Mouse (Mus musculus) neural tube, embryonic 11.5 days (tissue): Measurements from ENCODE around the gene Stx4a. TPM values are rescaled to one million over a fixed set of nuclear protein-coding genes. Genes with fewer than 3 reads are reported as not detected.

ENCODE experiments used
- ATAC-seq: fragments of 200-750 bp; cut with Nextera tagmentation; 2 replicates; pipeline ENCODE4 v1.8.0; 2017; ENCODE audit warnings: moderate number of reproducible peaks, mild to moderate bottlenecking, moderate TSS enrichment, moderate library complexity; ENCODE audit not compliant: insufficient read depth, low FRiP score, low TSS enrichment
- DNase-seq: peaks from one replicate; pipeline ENCODE4 v3.0.0-alpha.2; 2015; ENCODE audit warnings: low spot score
- H3K27ac ChIP-seq: fragments of 300-500 bp; sonication (generic); 2 replicates; pipeline ENCODE4 v1.5.1; 2014; ENCODE audit warnings: low read depth, mild to moderate bottlenecking, low read length
- H3K27me3 ChIP-seq: fragments of 300-500 bp; sonication (generic); 2 replicates; pipeline ENCODE4 v1.6.1; 2014; ENCODE audit warnings: mild to moderate bottlenecking, low read length, mixed read lengths; ENCODE audit not compliant: control insufficient read depth, insufficient read depth
- H3K36me3 ChIP-seq: fragments of 300-500 bp; sonication (generic); 2 replicates; pipeline ENCODE4 v1.6.1; 2014; ENCODE audit warnings: mild to moderate bottlenecking, low read length, moderate library complexity, mixed read lengths; ENCODE audit not compliant: control insufficient read depth, insufficient read depth
- H3K4me1 ChIP-seq: fragments of 300-500 bp; sonication (generic); 2 replicates; pipeline ENCODE4 v1.6.1; 2014; ENCODE audit warnings: low read length, mixed read lengths; ENCODE audit not compliant: control insufficient read depth, insufficient read depth
- H3K4me2 ChIP-seq: fragments of 300-500 bp; sonication (generic); 2 replicates; pipeline ENCODE4 v1.6.1; 2014; ENCODE audit warnings: low read depth, mild to moderate bottlenecking, moderate library complexity
- H3K4me3 ChIP-seq: fragments of 300-500 bp; sonication (generic); 2 replicates; pipeline ENCODE4 v1.5.1; 2014; ENCODE audit warnings: low read depth, low read length
- H3K9ac ChIP-seq: fragments of 300-500 bp; sonication (generic); 2 replicates; pipeline ENCODE4 v1.6.1; 2014; ENCODE audit warnings: mild to moderate bottlenecking, low read length
- H3K9me3 ChIP-seq: fragments of 300-500 bp; sonication (generic); 2 replicates; pipeline ENCODE4 v1.6.1; 2016; ENCODE audit warnings: low read length; ENCODE audit not compliant: control insufficient read depth
- WGBS: fragments of 180-500 bp; shearing (Covaris S2); extraction: QIAGEN DNeasy Blood & Tissue Kit; methylation state at CpG from one replicate; pipeline ENCODE4 v1.1.7; 2014; 5-methylcytosine and 5-hydroxymethylcytosine counted together
- polyA plus RNA-seq: library from polyadenylated mRNA; unstranded; fragments of >200 nt; fragmentation: Nextera tagmentation; extraction: Ambion mirVana; gene quantifications from 2 replicates; pipeline ENCODE4 v1.2.1, GENCODE M21; 2014

Stx4a gene
- polyA plus RNA-seq, 1 experiment from 2014 or later = 10.4 TPM

DNA sequence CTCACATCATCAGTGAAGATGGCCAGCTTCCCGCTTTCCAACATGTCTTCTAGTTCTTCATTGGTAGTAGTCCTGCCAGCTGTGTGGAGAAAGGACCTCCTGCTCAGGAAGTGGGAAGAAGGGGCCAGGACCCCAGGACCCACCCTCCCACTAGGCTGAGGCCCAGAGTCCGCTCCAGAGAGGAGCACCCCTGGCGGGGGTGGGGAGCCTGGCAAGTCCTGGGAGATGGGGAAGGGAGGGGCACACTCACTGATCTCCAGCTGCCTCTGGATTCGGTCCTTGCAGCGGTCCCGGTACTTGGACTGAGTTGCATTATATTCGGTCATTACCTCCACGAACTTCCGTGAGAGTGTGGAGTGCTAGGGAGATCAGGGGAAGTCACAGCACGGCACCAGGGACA is 13.4 kb upstream of the Stx4a start:
- Histone ChIP-seq H3K4me3 (no peak overlapping the region), H3K4me1 (no peaks in the 10 kb centered on the region), H3K9me3 (no peaks in the 10 kb centered on the region), H3K36me3 (no peaks in the 10 kb centered on the region), H3K27me3 (no peaks in the 10 kb centered on the region), H3K4me2 (no peak overlapping the region), H3K27ac (no peak overlapping the region), H3K9ac (no peak overlapping the region)
- ATAC-seq = no peak
- WGBS = 75% methylated on average over 9 of the region's 10 CpGs
- DNase-seq = no peak

GRCm38 (mm10) chr7:127811240-127811639 is 12.9 kb upstream of the Stx4a start:
- no peaks in the 10 kb centered on the region for H3K36me3 ChIP-seq
- H3K9me3 ChIP-seq = no peaks in the 10 kb centered on the region
- DNase-seq = no peak
- H3K9ac ChIP-seq = no peak overlapping the region
- no peak for ATAC-seq
- H3K27me3 ChIP-seq = no peaks in the 10 kb centered on the region
- H3K4me1 ChIP-seq = no peaks in the 10 kb centered on the region
- WGBS = 71% methylated on average over 4 of the region's 4 CpGs
- H3K4me3 ChIP-seq = no peak overlapping the region
- H3K4me2 ChIP-seq = no peak overlapping the region
- H3K27ac ChIP-seq = no peak overlapping the region

GRCm38 (mm10) chr7:127812292-127812691 is 11.8 kb upstream of the Stx4a start:
- 84% methylated on average over 3 of the region's 3 CpGs for whole genome bisulfite sequencing
- H3K36me3 ChIP-seq = no peaks in the 10 kb centered on the region
- H3K9me3 ChIP-seq = no peaks in the 10 kb centered on the region
- no peak for DNase-seq
- no peak overlapping the region for H3K4me2 ChIP-seq
- ATAC-seq = no peak
- H3K4me1 ChIP-seq = no peaks in the 10 kb centered on the region
- H3K27ac ChIP-seq = no peak overlapping the region
- H3K9ac ChIP-seq = no peak overlapping the region
- H3K27me3 ChIP-seq = no peaks in the 10 kb centered on the region
- no peak overlapping the region for H3K4me3 ChIP-seq

GRCm38 (mm10) chr7:127813821-127814220 is 10.3 kb upstream of the Stx4a start:
- Histone ChIP-seq H3K27ac (no peak overlapping the region), H3K4me3 (no peak overlapping the region), H3K9ac (no peak overlapping the region), H3K27me3 (no peaks in the 10 kb centered on the region), H3K4me1 (no peaks in the 10 kb centered on the region), H3K9me3 (no peaks in the 10 kb centered on the region), H3K36me3 (no peaks in the 10 kb centered on the region), H3K4me2 (no peak overlapping the region)
- ATAC-seq (no peak), DNase-seq (no peak)
- WGBS = 87% methylated on average over 4 of the region's 4 CpGs

GRCm38 (mm10) chr7:127814241-127814921 is 9.7 kb upstream of the Stx4a start:
- WGBS = 83% methylated on average over 19 of the region's 19 CpGs
- Histone ChIP-seq H3K4me1 (no peaks in the 10 kb centered on the region), H3K4me2 (no peak overlapping the region), H3K9me3 (no peaks in the 10 kb centered on the region), H3K27ac (no peak overlapping the region), H3K9ac (no peak overlapping the region), H3K4me3 (no peak overlapping the region), H3K36me3 (no peaks in the 10 kb centered on the region), H3K27me3 (no peaks in the 10 kb centered on the region)
- ATAC-seq (no peak), DNase-seq (no peak)

GRCm38 (mm10) chr7:127815116-127815665 is 8.9 kb upstream of the Stx4a start:
- Histone ChIP-seq H3K27me3 (no peaks in the 10 kb centered on the region), H3K4me1 (no peaks in the 10 kb centered on the region), H3K9ac (no peak overlapping the region), H3K27ac (no peak overlapping the region), H3K36me3 (no peaks in the 10 kb centered on the region), H3K4me3 (no peak overlapping the region), H3K9me3 (no peaks in the 10 kb centered on the region), H3K4me2 (no peak overlapping the region)
- WGBS = 93% methylated on average over 15 of the region's 15 CpGs
- ATAC-seq (no peak), DNase-seq (no peak)

DNA sequence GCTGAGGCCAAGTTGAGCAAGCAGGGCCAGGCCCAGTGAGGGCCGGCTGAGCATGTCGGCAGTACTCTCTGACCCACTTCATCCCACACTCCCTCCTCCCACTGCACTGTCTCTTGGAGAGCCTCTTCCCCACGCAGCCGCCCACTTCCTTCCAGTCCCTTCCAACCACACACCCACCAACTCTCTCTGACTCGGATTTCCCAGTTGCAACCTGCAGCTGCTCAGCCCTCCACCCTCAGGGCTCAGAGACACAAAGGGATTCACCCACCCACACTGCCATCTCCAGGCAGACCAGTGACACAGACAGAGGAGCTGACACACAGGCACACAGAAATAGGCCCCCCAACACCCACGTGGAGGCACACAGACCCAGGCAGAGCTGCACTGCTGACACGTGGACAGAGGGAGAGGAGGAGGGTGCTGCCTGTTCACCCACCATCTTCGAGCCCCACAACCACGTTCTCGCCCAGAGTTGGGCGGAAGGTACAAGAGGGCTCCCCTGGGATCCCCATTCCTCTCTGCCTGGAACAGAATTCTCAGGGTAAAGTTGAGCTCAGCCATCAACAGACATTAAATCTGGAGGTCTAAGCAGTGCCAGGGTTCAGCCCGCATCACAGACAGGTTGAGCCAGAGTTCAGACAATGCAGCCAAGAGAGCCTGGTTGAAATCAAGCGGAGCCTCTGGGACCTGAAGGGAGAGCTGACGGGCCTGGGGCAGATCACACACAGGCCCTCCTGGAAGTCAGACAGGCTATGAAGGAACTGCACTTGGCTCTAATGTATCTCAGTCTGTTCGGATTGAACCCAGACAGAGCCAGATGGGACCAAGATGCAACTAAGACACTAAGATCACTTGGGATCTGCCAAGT is 7.9 kb upstream of the Stx4a start:
- no peak overlapping the region for H3K4me3 ChIP-seq
- H3K9ac ChIP-seq = peak overlapping the region; percentile 22; the same call in 1 of the 2 replicates
- H3K36me3 ChIP-seq = no peaks in the 10 kb centered on the region
- H3K27ac ChIP-seq = no peak overlapping the region
- no peaks in the 10 kb centered on the region for H3K27me3 ChIP-seq
- no peaks in the 10 kb centered on the region for H3K9me3 ChIP-seq
- no peak overlapping the region for H3K4me2 ChIP-seq
- ATAC-seq (no peak), DNase-seq (no peak)
- no peaks in the 10 kb centered on the region for H3K4me1 ChIP-seq
- 65% methylated on average over 15 of the region's 15 CpGs for WGBS

DNA sequence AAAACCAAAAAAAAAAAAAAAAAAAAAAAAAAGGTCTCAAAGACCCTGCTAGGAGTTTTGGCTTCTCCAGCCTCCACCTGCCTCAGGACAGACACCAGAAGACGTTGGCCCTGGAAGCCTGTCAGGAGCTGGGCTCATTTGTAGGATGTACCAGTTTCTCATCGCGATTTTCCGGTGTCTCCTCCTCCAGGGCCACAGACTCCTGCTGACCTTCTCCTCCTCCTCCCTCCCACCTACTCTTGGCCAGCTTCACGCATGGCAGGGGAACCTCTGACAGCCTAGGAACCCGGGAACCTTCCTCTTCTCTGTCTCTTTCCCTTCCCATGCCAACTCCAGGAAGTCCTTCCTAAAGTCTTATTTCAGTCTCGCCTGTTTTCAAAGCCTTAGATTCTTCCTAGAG is 7.0 kb upstream of the Stx4a start:
- Histone ChIP-seq H3K9me3 (no peaks in the 10 kb centered on the region), H3K27ac (no peak overlapping the region), H3K4me3 (no peak overlapping the region), H3K36me3 (no peaks in the 10 kb centered on the region), H3K27me3 (no peaks in the 10 kb centered on the region), H3K9ac (no peak overlapping the region), H3K4me2 (no peak overlapping the region), H3K4me1 (no peaks in the 10 kb centered on the region)
- ATAC-seq (no peak), DNase-seq (no peak)
- WGBS = 82% methylated on average over 7 of the region's 7 CpGs
